Mouse (Mus musculus) c-Kit-negative CD71-positive TER-119-positive erythroid progenitor cells, embryonic 14.5 days (primary cell): ENCODE results near the gene Olfr47.
"Not testable (repeated sequence)": the region's sequence is repeated elsewhere in the genome, so short reads cannot be mapped to it uniquely, and the experiment has no call there.

ENCODE experiments used
- DNase-seq: peaks from one replicate; pipeline ENCODE4 v3.0.0-alpha.2; 2013; ENCODE audit warnings: low read depth, low spot score

The Olfr47 gene

GRCm38 (mm10) chr6:43231255-43231654 is at the start of gene Olfr47:
Gene Olfr47 (plus strand): TSS chr6:43231529.
- not testable (repeated sequence) for DNase-seq

- DNase-seq: no peak
Measured at GRCm38 (mm10) chr6:43190986-43191385, 40.3 kb upstream of the Olfr47 start.

DNA sequence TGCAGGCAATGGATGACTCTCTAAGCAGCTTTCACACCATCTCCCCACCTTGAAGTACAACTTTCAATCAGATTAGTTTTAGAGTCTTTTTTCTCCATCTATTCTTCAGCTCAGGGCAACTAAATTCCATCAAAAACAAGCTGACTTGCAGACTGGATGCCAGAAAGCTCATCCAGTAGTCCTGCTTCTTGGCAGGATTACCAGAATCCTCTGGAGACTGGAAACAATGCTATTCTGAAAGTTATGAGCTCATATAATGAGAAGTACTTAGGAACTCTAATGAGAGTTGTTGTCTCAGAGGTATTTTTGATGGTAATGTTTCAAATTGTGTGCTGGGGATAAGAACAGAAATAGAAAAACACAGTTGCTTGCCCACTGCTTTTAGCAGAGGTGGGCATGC is 34.5 kb upstream of the Olfr47 start, which contains the start of gene Olfr435:
Olfr435 (plus strand) TSS at position 366 of the 400 bp plus-strand sequence.
- DNase-seq: no peak

DNA sequence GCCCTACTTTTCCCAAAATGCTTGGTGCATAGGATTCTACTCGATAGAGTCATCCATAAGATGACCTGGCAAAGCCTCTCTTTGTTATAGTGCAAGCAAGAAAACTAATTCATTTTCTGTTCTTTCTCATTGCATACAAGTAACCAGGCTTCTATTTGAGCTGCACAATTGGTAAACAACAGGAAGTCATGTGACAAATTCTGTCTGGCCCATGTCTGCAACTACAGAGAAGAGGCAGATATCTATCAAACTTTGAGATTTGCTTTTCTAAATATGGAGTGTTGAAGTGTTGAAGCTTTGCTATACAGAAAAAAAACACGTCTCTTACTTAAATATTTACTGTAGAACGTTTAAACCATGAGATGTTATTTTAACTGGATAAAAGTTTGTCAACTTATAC is 33.2 kb upstream of the Olfr47 start:
- DNase-seq: no peak

DNA sequence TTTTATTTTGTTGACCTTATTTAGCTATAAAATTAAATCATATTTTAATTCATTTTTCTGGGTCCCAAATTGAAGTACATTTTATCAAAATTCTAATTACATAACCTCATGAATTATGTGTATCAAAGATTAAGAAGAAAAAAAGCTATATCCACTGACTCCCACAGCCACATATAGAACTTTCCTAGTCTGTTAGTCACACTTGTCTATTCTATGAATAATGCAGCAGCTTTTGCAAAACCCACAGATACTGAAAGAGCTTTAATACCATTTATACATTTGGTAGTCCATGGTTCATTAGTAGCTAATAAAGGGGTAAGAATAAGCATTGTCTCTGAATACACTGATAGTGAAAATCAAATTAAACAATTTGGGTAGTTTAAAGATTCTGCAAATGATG is 28.5 kb upstream of the Olfr47 start:
- no peak for DNase-seq

GRCm38 (mm10) chr6:43205355-43205754 is 26.0 kb upstream of the Olfr47 start:
- no peak for DNase-seq

DNA sequence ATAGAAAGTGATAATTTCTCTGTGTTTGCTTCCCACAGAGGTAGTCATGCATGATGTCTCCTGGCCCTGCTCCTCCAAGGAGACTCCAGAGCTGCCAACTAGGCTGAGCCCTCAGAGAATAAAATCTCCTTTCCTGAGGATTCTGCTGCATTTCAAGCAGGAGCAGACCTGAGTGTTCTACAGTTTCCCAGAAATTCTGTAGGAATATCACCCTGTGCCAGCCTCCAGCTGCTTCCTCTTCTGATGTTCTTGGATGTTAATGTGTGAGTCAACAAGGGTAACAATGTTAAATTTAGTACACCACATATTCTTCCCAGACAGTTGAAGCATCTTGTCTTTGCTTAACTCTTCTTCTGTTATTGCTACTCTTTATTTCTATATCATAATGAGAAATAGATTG is 18.5 kb upstream of the Olfr47 start, which contains the start of gene Olfr434:
Olfr434 (plus strand) TSS at position 149 of the 400 bp plus-strand sequence.
- not testable (repeated sequence) for DNase-seq

- no peak for DNase-seq
Measured at GRCm38 (mm10) chr6:43242061-43242460, 10.7 kb downstream of the Olfr47 start.

DNA sequence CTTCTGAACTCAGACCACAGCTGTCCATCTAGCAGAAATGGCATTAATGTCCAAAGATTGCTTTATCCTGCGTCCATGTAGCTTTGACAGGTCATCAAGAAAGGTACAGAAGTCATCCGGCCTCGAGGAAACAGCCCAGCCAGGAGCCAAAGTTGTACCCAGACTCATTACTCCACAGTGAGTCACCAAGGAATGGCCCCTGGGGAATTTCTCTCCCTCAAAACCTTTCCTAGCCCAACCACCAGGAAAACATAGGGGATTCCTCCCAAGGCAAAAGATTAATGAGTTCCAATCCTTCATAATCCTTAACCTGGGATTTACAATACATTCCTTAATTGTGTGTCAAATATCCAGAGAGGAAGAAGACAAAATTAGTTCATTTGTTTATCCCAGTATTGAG is 16.1 kb downstream of the Olfr47 start:
- DNase-seq: no peak

GRCm38 (mm10) chr6:43252994-43253393 is 21.7 kb downstream of the Olfr47 start:
- no peak for DNase-seq

- DNase-seq: no peak
Measured at GRCm38 (mm10) chr6:43254193-43254926, 23.0 kb downstream of the Olfr47 start.

DNA sequence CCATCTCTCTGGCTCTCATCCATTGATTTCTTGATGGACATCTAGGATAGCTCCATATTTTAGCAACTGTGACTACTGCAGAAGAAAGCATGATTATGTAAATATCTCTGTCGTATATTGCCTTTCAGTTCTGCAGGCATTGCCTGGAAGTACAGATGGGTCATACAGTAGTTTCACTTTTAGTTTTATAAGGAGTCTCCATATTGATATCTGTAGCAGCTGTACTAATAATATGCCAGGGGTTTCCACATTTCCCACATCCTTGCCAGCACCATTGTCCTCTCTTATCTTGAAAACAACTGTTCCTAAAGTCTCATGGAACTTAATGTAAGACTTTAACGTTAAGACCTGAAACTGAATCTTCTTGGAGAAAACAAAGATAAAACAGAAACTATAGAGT is 29.4 kb downstream of the Olfr47 start:
- no peak for DNase-seq

DNA sequence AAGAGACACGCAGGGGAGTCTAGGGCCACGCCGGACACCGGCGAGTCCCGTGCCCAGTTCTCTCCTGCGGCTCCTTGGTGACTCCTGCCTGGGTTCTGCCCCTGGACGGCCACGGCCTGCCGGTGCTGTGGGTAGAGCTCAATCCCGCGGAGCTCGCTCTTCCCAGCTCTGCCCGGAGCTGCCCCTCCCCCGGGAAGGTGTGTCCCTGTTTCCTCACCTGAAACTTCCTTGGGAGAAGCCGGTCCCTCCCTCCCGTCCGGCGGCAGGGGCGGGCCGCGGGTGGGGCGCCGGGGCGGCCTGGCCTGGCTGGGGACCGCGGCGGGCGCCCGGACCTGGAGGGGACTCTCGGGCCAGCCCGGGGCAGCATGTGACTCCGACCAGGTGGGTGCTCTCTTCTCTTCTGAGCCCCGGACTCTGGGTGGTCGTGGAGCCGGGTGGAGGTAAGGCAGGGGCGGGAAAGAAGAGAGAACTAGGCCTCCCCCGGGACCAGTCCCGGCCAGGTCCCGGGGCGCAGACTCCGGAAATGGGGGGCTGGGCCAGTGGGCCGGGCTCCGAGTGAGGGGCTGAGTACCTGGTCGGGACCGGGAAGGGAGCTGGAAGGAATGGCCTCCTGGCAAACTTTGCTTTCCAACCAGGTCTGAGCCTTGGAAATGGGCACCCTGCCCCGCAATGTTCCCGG is 34.2 kb downstream of the Olfr47 start, which contains the start of gene Arhgef5:
Arhgef5 (plus strand) TSS at position 220 of the 679 bp plus-strand sequence.
- no peak for DNase-seq

DNA sequence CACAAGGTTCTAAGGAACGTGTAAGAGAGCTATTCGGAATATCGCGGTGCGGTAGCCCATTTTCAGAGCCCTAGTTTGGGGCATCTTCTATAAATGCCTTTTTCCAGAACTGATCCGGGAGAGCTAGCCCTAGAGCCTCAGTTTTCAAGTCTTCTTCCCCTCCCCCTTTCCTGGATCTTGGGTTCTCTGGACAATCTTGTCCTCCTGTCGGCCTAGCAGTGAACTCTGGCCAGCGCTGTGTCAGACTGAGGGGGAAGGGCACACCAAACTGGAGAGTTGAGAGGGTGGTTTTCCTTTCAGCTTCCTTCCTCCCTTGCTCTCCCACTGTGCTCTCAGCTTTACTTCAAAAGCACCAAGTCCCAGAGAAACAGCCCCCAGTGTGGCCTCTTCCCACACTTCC is 35.0 kb downstream of the Olfr47 start:
- DNase-seq: no peak

GRCm38 (mm10) chr6:43272597-43272996 is 41.3 kb downstream of the Olfr47 start:
- DNase-seq: no peak

DNA sequence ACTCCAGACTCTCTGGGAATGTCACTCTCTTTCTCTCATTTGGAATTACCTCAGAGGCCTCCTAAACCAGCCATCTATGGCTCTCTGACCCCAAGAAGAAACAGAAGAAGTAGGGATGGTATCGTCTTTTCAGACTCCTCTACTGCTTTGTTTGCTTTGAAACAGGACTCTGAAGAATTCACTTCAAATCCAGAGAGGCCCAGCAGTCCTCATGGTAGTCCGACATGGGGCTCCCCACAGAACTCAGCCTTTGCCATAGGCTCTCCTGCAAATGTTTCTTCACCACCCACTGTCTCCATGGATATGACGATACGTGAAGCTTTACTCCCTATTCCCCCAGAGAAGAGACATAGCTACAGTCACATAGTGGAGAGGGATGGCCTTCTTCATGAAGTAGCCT is 42.8 kb downstream of the Olfr47 start:
- no peak for DNase-seq

DNA sequence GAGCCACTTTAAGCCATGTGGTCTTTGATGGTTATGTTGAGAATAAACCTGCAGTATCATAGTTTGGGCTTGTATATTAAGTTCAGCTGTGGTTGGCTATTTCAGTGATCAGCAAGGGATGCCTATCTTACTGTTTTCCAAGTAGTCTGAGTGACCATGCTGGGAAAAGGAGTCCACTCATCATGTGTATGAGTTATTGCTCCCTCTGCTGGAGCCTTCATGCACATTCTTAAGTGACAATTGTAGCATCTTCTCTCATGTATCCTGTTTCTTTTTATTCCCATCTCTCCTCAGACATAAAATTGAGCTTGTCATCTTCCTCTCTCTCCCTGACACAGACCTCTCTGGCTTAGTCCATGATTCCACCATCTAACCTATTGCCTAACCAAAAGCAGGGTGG is 46.9 kb downstream of the Olfr47 start:
- DNase-seq: no peak

GRCm38 (mm10) chr6:43280481-43280880 is 49.2 kb downstream of the Olfr47 start:
- DNase-seq: no peak
